ENCODE assay signal across 8 mouse cellular contexts in genomic region chr7:141480842-141481497, GRCm38 (mm10). TPM values are rescaled to one million over a fixed set of nuclear protein-coding genes. Genes with fewer than 3 reads are reported as not detected.
DNase-seq lines count a peak whose midpoint lies in the region; ATAC-seq and TF ChIP-seq lines count a peak whose summit lies in the region.

No protein-coding gene starts in this region.

- 11% methylated on average over 10 of the region's 10 CpGs for WGBS in intestine, embryonic 15.5 days
- 6% methylated on average over 10 of the region's 10 CpGs for WGBS in limb, embryonic 14.5 days
- 8% methylated on average over 10 of the region's 10 CpGs for WGBS in midbrain, embryonic 15.5 days
- 10% methylated on average over 10 of the region's 10 CpGs for WGBS in stomach, embryonic 16.5 days

- H3K9me3 ChIP-seq in intestine, embryonic 15.5 days: no peaks in the 10 kb centered on the region
- no peaks in the 10 kb centered on the region for H3K9me3 ChIP-seq in limb, embryonic 14.5 days (ENCODE audit: control insufficient read depth, low read length)
- H3K9me3 ChIP-seq in midbrain, embryonic 15.5 days: no peaks in the 10 kb centered on the region
- no peaks in the 10 kb centered on the region for H3K9me3 ChIP-seq in stomach, embryonic 16.5 days (replicated peaks; ENCODE audit: control insufficient read depth, low read length)

- H3K27me3 ChIP-seq in intestine, embryonic 15.5 days (replicated peaks): peaks cover 11% of the 10 kb centered on the region
- H3K27me3 ChIP-seq in limb, embryonic 14.5 days (ENCODE audit: control insufficient read depth, insufficient read depth, low read length): peaks cover 7% of the 10 kb centered on the region; the same call in 1 of the 2 replicates
- H3K27me3 ChIP-seq in midbrain, embryonic 15.5 days (replicated peaks): peaks cover 12% of the 10 kb centered on the region
- 0 out of 2 replicates have a peak, but pooled peaks cover 8% of the 10 kb centered on the region for H3K27me3 ChIP-seq in stomach, embryonic 16.5 days (ENCODE audit: control insufficient read depth, insufficient read depth, low read length)

- no peak for TF ChIP-seq POLR2A in limb, embryonic 14.5 days (IDR thresholded peaks at IDR 0.05; ENCODE audit: borderline replicate concordance, extremely low read depth, insufficient read depth, insufficient read length)

- peak overlapping the region; percentile 57 for H3K4me3 ChIP-seq in intestine, embryonic 15.5 days (replicated peaks)
- H3K4me3 ChIP-seq in limb, embryonic 14.5 days (replicated peaks; ENCODE audit: low read length): peak overlapping the region; percentile 56
- H3K4me3 ChIP-seq in midbrain, embryonic 15.5 days: peak overlapping the region; percentile 70
- H3K4me3 ChIP-seq in stomach, embryonic 16.5 days (replicated peaks; ENCODE audit: low read length): no peak overlapping the region

- peak; percentile 52 for ATAC-seq in frontal cortex, adult (ENCODE audit: low TSS enrichment)
- peak; percentile 39 for ATAC-seq in intestine, embryonic 15.5 days
- peak; percentile 51 for ATAC-seq in limb, embryonic 14.5 days (ENCODE audit: low FRiP score, low read depth)
- peak; percentile 43; the same call in 1 of the 2 replicates for ATAC-seq in midbrain, embryonic 15.5 days (replicated peaks)
- ATAC-seq in stomach, embryonic 16.5 days (ENCODE audit: insufficient read depth, low FRiP score): no peak

- peaks cover 44% of the 10 kb centered on the region for H3K4me1 ChIP-seq in intestine, embryonic 15.5 days (replicated peaks)
- H3K4me1 ChIP-seq in limb, embryonic 14.5 days (ENCODE audit: control insufficient read depth, insufficient read depth, low read length): peaks cover 41% of the 10 kb centered on the region
- H3K4me1 ChIP-seq in midbrain, embryonic 15.5 days: peaks cover 45% of the 10 kb centered on the region
- H3K4me1 ChIP-seq in stomach, embryonic 16.5 days (ENCODE audit: control insufficient read depth, insufficient read depth, low read length): peaks cover 49% of the 10 kb centered on the region

- no peaks in the 10 kb centered on the region for H3K36me3 ChIP-seq in intestine, embryonic 15.5 days
- H3K36me3 ChIP-seq in limb, embryonic 14.5 days (ENCODE audit: control insufficient read depth, insufficient read depth, low read length): no peaks in the 10 kb centered on the region
- no peaks in the 10 kb centered on the region for H3K36me3 ChIP-seq in midbrain, embryonic 15.5 days (replicated peaks)
- no peaks in the 10 kb centered on the region for H3K36me3 ChIP-seq in stomach, embryonic 16.5 days (ENCODE audit: control insufficient read depth, insufficient read depth, low read length)

- peak; percentile 75 for DNase-seq in right cerebral cortex, adult 18-20 months
- DNase-seq in right cerebral cortex, postnatal 36 days (ENCODE audit: low spot score in 2 of 2): no peak
- DNase-seq in cerebellum, adult 8-10 months: peak; percentile 87
- DNase-seq in limb, embryonic 14.5 days (ENCODE audit: low spot score): peak; percentile 74

- H3K9ac ChIP-seq in intestine, embryonic 15.5 days: peak overlapping the region; percentile 48; the same call in 1 of the 2 replicates
- H3K9ac ChIP-seq in limb, embryonic 14.5 days (ENCODE audit: low read depth, low read length, severe bottlenecking): no peak overlapping the region
- H3K9ac ChIP-seq in midbrain, embryonic 15.5 days: no peak overlapping the region
- no peak overlapping the region for H3K9ac ChIP-seq in stomach, embryonic 16.5 days (ENCODE audit: low read length)

- H3K27ac ChIP-seq in intestine, embryonic 15.5 days: no peak overlapping the region
- H3K27ac ChIP-seq in limb, embryonic 14.5 days (replicated peaks; ENCODE audit: low read depth, low read length): no peak overlapping the region
- H3K27ac ChIP-seq in midbrain, embryonic 15.5 days: peak overlapping the region; percentile 74; the same call in 1 of the 2 replicates
- no peak overlapping the region for H3K27ac ChIP-seq in stomach, embryonic 16.5 days (ENCODE audit: low read length)

- H3K4me2 ChIP-seq in intestine, embryonic 15.5 days (replicated peaks): peak overlapping the region; percentile 99
- peak overlapping the region; percentile 96 for H3K4me2 ChIP-seq in limb, embryonic 14.5 days (replicated peaks; ENCODE audit: low read depth, low read length, severe bottlenecking)
- H3K4me2 ChIP-seq in midbrain, embryonic 15.5 days: peak overlapping the region; percentile 89
- H3K4me2 ChIP-seq in stomach, embryonic 16.5 days (ENCODE audit: low read depth, low read length): peak overlapping the region; percentile 88

RNA-seq across cellular contexts. Expression of gene Tspan4, which starts 5.9 kb away (rescaled TPM):
- 60.7 and 67.8 TPM in 2 replicates for polyA plus RNA-seq in intestine, embryonic 15.5 days (2015; fragmentation: Nextera tagmentation; extraction: Ambion mirVana)
- 101 and 165 TPM in 2 replicates for polyA plus RNA-seq in limb, embryonic 14.5 days (2012; rRNA removed)
- polyA plus RNA-seq in limb, embryonic 14.5 days (2014; fragmentation: Nextera tagmentation; extraction: Ambion mirVana): 77.9 and 79.4 TPM in 2 replicates
- polyA plus RNA-seq in midbrain, embryonic 15.5 days (2015; fragmentation: Nextera tagmentation; extraction: Ambion mirVana): 49.1 and 55.3 TPM in 2 replicates
- 67.4 and 69.6 TPM in 2 replicates for polyA plus RNA-seq in stomach, embryonic 16.5 days (2015; fragmentation: Nextera tagmentation; extraction: Ambion mirVana)

RNA-seq across cellular contexts. Expression of gene Polr2l, which starts 6.0 kb away (rescaled TPM):
- polyA plus RNA-seq in intestine, embryonic 15.5 days (2015; fragmentation: Nextera tagmentation; extraction: Ambion mirVana): 57.9 and 61.9 TPM in 2 replicates
- polyA plus RNA-seq in limb, embryonic 14.5 days (2012; rRNA removed): 27.5 and 32.1 TPM in 2 replicates
- 59.4 and 61.0 TPM in 2 replicates for polyA plus RNA-seq in limb, embryonic 14.5 days (2014; fragmentation: Nextera tagmentation; extraction: Ambion mirVana)
- polyA plus RNA-seq in midbrain, embryonic 15.5 days (2015; fragmentation: Nextera tagmentation; extraction: Ambion mirVana): 82.4 and 83.8 TPM in 2 replicates
- 62.4 and 63.1 TPM in 2 replicates for polyA plus RNA-seq in stomach, embryonic 16.5 days (2015; fragmentation: Nextera tagmentation; extraction: Ambion mirVana)

RNA-seq across cellular contexts. Expression of gene Cd151, which starts 13.8 kb away (rescaled TPM):
- 21.5 and 25.5 TPM in 2 replicates for polyA plus RNA-seq in intestine, embryonic 15.5 days (2015; fragmentation: Nextera tagmentation; extraction: Ambion mirVana)
- polyA plus RNA-seq in limb, embryonic 14.5 days (2012; rRNA removed): 100 and 125 TPM in 2 replicates
- 44.2 and 44.4 TPM in 2 replicates for polyA plus RNA-seq in limb, embryonic 14.5 days (2014; fragmentation: Nextera tagmentation; extraction: Ambion mirVana)
- 18.8 and 20.5 TPM in 2 replicates for polyA plus RNA-seq in midbrain, embryonic 15.5 days (2015; fragmentation: Nextera tagmentation; extraction: Ambion mirVana)
- 39.1 and 40.3 TPM in 2 replicates for polyA plus RNA-seq in stomach, embryonic 16.5 days (2015; fragmentation: Nextera tagmentation; extraction: Ambion mirVana)

RNA-seq across cellular contexts. Expression of gene Cracr2b, which starts 20.1 kb away (rescaled TPM):
- polyA plus RNA-seq in intestine, embryonic 15.5 days (2015; fragmentation: Nextera tagmentation; extraction: Ambion mirVana): 16.5 and 22.0 TPM in 2 replicates
- 11.9 and 12.1 TPM in 2 replicates for polyA plus RNA-seq in limb, embryonic 14.5 days (2012; rRNA removed)
- 8.3 and 8.8 TPM in 2 replicates for polyA plus RNA-seq in limb, embryonic 14.5 days (2014; fragmentation: Nextera tagmentation; extraction: Ambion mirVana)
- polyA plus RNA-seq in midbrain, embryonic 15.5 days (2015; fragmentation: Nextera tagmentation; extraction: Ambion mirVana): 7.6 and 8.7 TPM in 2 replicates
- 21.4 and 25.3 TPM in 2 replicates for polyA plus RNA-seq in stomach, embryonic 16.5 days (2015; fragmentation: Nextera tagmentation; extraction: Ambion mirVana)

RNA-seq across cellular contexts. Expression of gene Pnpla2, which starts 26.0 kb away (rescaled TPM):
- 35.1 and 38.1 TPM in 2 replicates for polyA plus RNA-seq in intestine, embryonic 15.5 days (2015; fragmentation: Nextera tagmentation; extraction: Ambion mirVana)
- 14.8 and 16.4 TPM in 2 replicates for polyA plus RNA-seq in limb, embryonic 14.5 days (2012; rRNA removed)
- 14.5 and 14.8 TPM in 2 replicates for polyA plus RNA-seq in limb, embryonic 14.5 days (2014; fragmentation: Nextera tagmentation; extraction: Ambion mirVana)
- 17.7 and 20.1 TPM in 2 replicates for polyA plus RNA-seq in midbrain, embryonic 15.5 days (2015; fragmentation: Nextera tagmentation; extraction: Ambion mirVana)
- polyA plus RNA-seq in stomach, embryonic 16.5 days (2015; fragmentation: Nextera tagmentation; extraction: Ambion mirVana): 34.0 and 38.5 TPM in 2 replicates

Comparison
In these comparisons a context has a peak if more than half of its experiments do, and no peak if none do; other contexts are left out.
1. DNase-seq: peak in right cerebral cortex, adult 18-20 months (single experiment), cerebellum, adult 8-10 months (single experiment) and limb, embryonic 14.5 days (single experiment); none in right cerebral cortex, postnatal 36 days (0 of 2).
2. Peak in every context shown above with its lines, with median percentiles within 50 percentile points of each other: H3K4me2 ChIP-seq.